Mouse (Mus musculus): Measurements from ENCODE around the gene Supt4a. TPM values are rescaled to one million over a fixed set of nuclear protein-coding genes. Genes with fewer than 3 reads are reported as not detected.

Gene Supt4a
- polyA plus RNA-seq, 1 experiment, result 58.3 TPM

GRCm38 (mm10) chr11:87749192-87750042 is 12.1 kb downstream of the Supt4a start:
- Histone ChIP-seq H3K27ac (ENCODE audit: insufficient read depth, low read length) (peak overlapping the region; percentile 56), H3K4me3 (ENCODE audit: insufficient read depth, low read length) (no peak overlapping the region), H3K4me1 (ENCODE audit: control insufficient read depth, insufficient read depth, low read length) (no peaks in the 10 kb centered on the region; the same call in 1 of the 2 replicates)
- peak; percentile 9; the same call in 1 of the 2 replicates for TF ChIP-seq POLR2A (IDR thresholded peaks at IDR 0.05; ENCODE audit: low read depth, low read length)
- no peak for TF ChIP-seq CTCF (IDR thresholded peaks at IDR 0.05; ENCODE audit: borderline replicate concordance, insufficient read depth, low read length)

GRCm38 (mm10) chr11:87750043-87750421 is 12.7 kb downstream of the Supt4a start:
- no peak for TF ChIP-seq POLR2A (IDR thresholded peaks at IDR 0.05; ENCODE audit: low read depth, low read length)
- no peak for TF ChIP-seq CTCF (IDR thresholded peaks at IDR 0.05; ENCODE audit: borderline replicate concordance, insufficient read depth, low read length)
- no peaks in the 10 kb centered on the region; the same call in 1 of the 2 replicates for H3K4me1 ChIP-seq (ENCODE audit: control insufficient read depth, insufficient read depth, low read length)
- no peak overlapping the region for H3K4me3 ChIP-seq (ENCODE audit: insufficient read depth, low read length)
- H3K27ac ChIP-seq (ENCODE audit: insufficient read depth, low read length), result peak overlapping the region; percentile 37; the same call in 1 of the 2 replicates

- Histone ChIP-seq H3K4me1 (ENCODE audit: control insufficient read depth, insufficient read depth, low read length) (no peaks in the 10 kb centered on the region; the same call in 1 of the 2 replicates), H3K4me3 (ENCODE audit: insufficient read depth, low read length) (no peak overlapping the region), H3K27ac (ENCODE audit: insufficient read depth, low read length) (no peak overlapping the region)
- TF ChIP-seq POLR2A (IDR thresholded peaks at IDR 0.05; ENCODE audit: low read depth, low read length) (no peak), CTCF (IDR thresholded peaks at IDR 0.05; ENCODE audit: borderline replicate concordance, insufficient read depth, low read length) (no peak)
Measured at GRCm38 (mm10) chr11:87750521-87750920, 13.2 kb downstream of the Supt4a start.

DNA sequence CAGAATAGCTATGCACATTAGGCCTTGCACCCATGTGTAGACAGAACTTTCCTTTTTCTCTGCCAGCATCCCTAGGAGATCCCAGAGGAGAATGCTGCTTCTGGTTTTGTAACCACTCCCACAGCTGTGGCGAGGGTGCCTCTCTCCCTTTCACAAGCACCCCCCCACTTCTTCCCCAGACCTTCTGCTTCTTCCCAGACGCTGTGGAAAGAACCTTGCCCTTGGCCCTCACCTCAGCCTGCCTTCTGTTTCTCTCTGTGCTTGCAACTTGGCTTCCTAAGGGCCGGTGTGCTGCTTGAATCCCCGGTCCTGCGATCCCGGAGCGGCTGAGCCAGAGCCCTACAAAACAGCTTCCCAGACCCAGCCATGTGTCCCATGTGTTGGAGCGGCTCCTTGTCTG is 13.7 kb downstream of the Supt4a start:
- no peak overlapping the region for H3K27ac ChIP-seq (ENCODE audit: insufficient read depth, low read length)
- H3K4me1 ChIP-seq (ENCODE audit: control insufficient read depth, insufficient read depth, low read length), result no peaks in the 10 kb centered on the region; the same call in 1 of the 2 replicates
- H3K4me3 ChIP-seq (ENCODE audit: insufficient read depth, low read length), result no peak overlapping the region
- no peak for TF ChIP-seq CTCF (IDR thresholded peaks at IDR 0.05; ENCODE audit: borderline replicate concordance, insufficient read depth, low read length)
- TF ChIP-seq POLR2A (IDR thresholded peaks at IDR 0.05; ENCODE audit: low read depth, low read length), result no peak

- Histone ChIP-seq H3K27ac (ENCODE audit: insufficient read depth, low read length) (no peak overlapping the region), H3K4me1 (ENCODE audit: control insufficient read depth, insufficient read depth, low read length) (no peaks in the 10 kb centered on the region; the same call in 1 of the 2 replicates), H3K4me3 (ENCODE audit: insufficient read depth, low read length) (no peak overlapping the region)
- no peak for TF ChIP-seq CTCF (IDR thresholded peaks at IDR 0.05; ENCODE audit: borderline replicate concordance, insufficient read depth, low read length)
- no peak for TF ChIP-seq POLR2A (IDR thresholded peaks at IDR 0.05; ENCODE audit: low read depth, low read length)
Measured at GRCm38 (mm10) chr11:87751491-87751966, 14.2 kb downstream of the Supt4a start.

- no peak overlapping the region for H3K4me3 ChIP-seq (ENCODE audit: insufficient read depth, low read length)
- no peaks in the 10 kb centered on the region; the same call in 1 of the 2 replicates for H3K4me1 ChIP-seq (ENCODE audit: control insufficient read depth, insufficient read depth, low read length)
- no peak overlapping the region for H3K27ac ChIP-seq (ENCODE audit: insufficient read depth, low read length)
- no peak for TF ChIP-seq CTCF (IDR thresholded peaks at IDR 0.05; ENCODE audit: borderline replicate concordance, insufficient read depth, low read length)
- no peak for TF ChIP-seq POLR2A (IDR thresholded peaks at IDR 0.05; ENCODE audit: low read depth, low read length)
Measured at GRCm38 (mm10) chr11:87752307-87752706, 15.0 kb downstream of the Supt4a start.

DNA sequence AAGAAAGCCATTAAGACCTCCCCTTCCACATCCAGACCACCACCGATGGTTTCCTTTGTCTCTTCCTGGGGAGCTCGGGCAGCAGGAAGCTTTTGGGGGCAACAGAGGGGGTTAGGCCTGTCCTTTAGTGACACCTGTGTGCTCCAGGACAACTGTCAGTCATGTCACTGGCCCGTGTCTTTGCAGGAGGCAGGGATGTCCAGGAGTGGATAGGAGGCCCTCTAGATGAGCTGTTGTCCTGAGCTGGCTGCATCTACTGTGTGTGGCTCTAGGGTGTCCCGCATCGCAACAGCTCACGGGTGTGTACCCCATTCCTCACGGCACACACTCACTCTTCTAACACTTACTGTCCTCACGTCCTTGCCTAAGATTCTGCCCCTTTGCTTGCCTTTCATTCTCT is 15.9 kb downstream of the Supt4a start:
- TF ChIP-seq POLR2A (IDR thresholded peaks at IDR 0.05; ENCODE audit: low read depth, low read length), result no peak
- TF ChIP-seq CTCF (IDR thresholded peaks at IDR 0.05; ENCODE audit: borderline replicate concordance, insufficient read depth, low read length), result no peak
- no peaks in the 10 kb centered on the region; the same call in 1 of the 2 replicates for H3K4me1 ChIP-seq (ENCODE audit: control insufficient read depth, insufficient read depth, low read length)
- H3K4me3 ChIP-seq (ENCODE audit: insufficient read depth, low read length), result no peak overlapping the region
- no peak overlapping the region for H3K27ac ChIP-seq (ENCODE audit: insufficient read depth, low read length)

DNA sequence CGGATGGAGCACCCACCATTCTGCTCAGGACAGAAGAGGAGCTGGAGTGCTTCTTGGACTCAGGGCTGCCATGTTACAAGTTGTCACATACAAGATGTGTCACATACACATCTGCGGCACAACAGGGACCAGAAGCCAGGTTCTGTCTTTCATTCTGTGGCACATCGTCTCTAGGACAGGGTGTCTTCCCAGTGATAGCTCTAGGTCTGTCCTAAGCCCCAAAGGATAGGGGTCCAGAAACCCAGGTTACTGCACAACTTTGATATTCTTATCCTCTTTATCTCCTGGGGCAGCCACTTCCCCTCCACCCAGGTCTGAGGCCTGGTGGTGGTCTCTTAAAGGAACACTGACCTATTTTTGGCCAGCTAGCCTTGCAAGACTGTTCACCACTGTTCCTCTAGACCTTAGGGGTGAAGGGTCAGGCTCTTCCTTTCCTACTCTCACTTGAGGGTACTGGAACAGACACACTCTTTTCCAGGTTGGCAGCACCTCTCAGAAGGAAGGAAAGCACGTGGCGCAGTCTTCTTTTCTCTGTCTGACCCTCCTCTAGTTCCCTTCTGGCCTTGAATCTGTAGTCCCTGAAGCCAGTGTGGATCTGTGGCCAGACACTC is 16.6 kb downstream of the Supt4a start:
- no peak overlapping the region for H3K4me3 ChIP-seq (ENCODE audit: insufficient read depth, low read length)
- H3K27ac ChIP-seq (ENCODE audit: insufficient read depth, low read length), result no peak overlapping the region
- no peaks in the 10 kb centered on the region; the same call in 1 of the 2 replicates for H3K4me1 ChIP-seq (ENCODE audit: control insufficient read depth, insufficient read depth, low read length)
- TF ChIP-seq POLR2A (IDR thresholded peaks at IDR 0.05; ENCODE audit: low read depth, low read length) (no peak), CTCF (IDR thresholded peaks at IDR 0.05; ENCODE audit: borderline replicate concordance, insufficient read depth, low read length) (no peak)

DNA sequence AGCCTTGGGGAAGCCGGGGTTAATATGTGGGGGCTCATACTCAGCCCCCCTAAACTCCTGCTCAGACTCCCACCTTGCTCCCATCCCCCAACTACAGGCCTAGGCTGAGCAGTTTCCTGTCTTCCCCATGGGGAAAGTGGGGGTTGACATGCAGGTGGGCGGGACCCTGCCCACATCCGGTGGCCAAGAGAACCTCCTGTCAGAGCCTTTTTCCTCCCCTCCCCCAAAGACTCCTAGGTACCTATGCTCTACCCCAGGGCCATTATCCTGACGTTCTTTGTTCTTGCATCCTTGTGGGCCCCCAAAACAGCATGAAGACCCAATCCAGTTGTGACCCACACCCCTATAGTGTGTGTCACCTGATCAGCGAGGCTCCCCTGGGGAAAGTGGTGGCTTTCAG is 17.3 kb downstream of the Supt4a start:
- Histone ChIP-seq H3K4me1 (ENCODE audit: control insufficient read depth, insufficient read depth, low read length) (no peaks in the 10 kb centered on the region; the same call in 1 of the 2 replicates), H3K4me3 (ENCODE audit: insufficient read depth, low read length) (no peak overlapping the region), H3K27ac (ENCODE audit: insufficient read depth, low read length) (no peak overlapping the region)
- TF ChIP-seq POLR2A (IDR thresholded peaks at IDR 0.05; ENCODE audit: low read depth, low read length), result no peak
